Comparison of ENCODE assay signal across 13 mouse cellular contexts in genomic region chr15:88934141-88934540, GRCm38 (mm10). TPM values are rescaled to one million over a fixed set of nuclear protein-coding genes. Genes with fewer than 3 reads are reported as not detected.
DNase-seq lines count a peak whose midpoint lies in the region; TF ChIP-seq lines count a peak whose summit lies in the region.
"Had no signal": no experiment of that assay in that cellular context is flagged by ENCODE, and none has a peak within 500 bp of the region (broad histone marks: within the 10 kb centered on the region; RNA-seq: fewer than 3 reads in every experiment).

No protein-coding gene starts in this region.

- no peak overlapping the region for H3K27ac ChIP-seq in layer of hippocampus, adult 2 months
- H3K27ac ChIP-seq: forebrain, embryonic 15.5 days; heart, embryonic 13.5 days; liver, embryonic 12.5 days had no signal

- peak; percentile 73 for DNase-seq in heart, adult 11 months
- DNase-seq in heart, adult 9 months (ENCODE audit: low spot score in 2 of 2), result no peak
- DNase-seq in layer of hippocampus, adult 2 months (ENCODE audit: low spot score in 2 of 2), result peak in 1 of 2 experiments; percentile 29
- no peak for DNase-seq in layer of hippocampus, postnatal 25 days (ENCODE audit: extremely low spot score in 1 of 2, low spot score in 1 of 2)
- DNase-seq in 3T3-L1 (ENCODE audit: low read depth, low spot score) (peak; percentile 21), NIH3T3 (ENCODE audit: low read depth) (peak; percentile 61)
- no peak for DNase-seq in T-cell, adult 2 months (ENCODE audit: low spot score)
- DNase-seq: adrenal gland, adult 8-10 months had no signal

- peak; percentile 78 for TF ChIP-seq CTCF in layer of hippocampus, adult 2 months (conservative IDR thresholded peaks at IDR 0.05)

- no peak overlapping the region for H3K4me3 ChIP-seq in layer of hippocampus, adult 2 months
- H3K4me3 ChIP-seq: forebrain, embryonic 15.5 days; heart, embryonic 13.5 days; liver, embryonic 12.5 days had no signal

RNA-seq across cellular contexts. Expression of gene Ttll8, which starts 20.1 kb away (rescaled TPM):
- total RNA-seq in layer of hippocampus, adult 2 months (2021), result 1 to 10 TPM; 1.5 to 2.0 TPM
- total RNA-seq in layer of hippocampus, postnatal 25 days (2021), result 1 to 10 TPM; 1.9 to 2.1 TPM
- total RNA-seq: adrenal gland, adult 8-10 months; monocyte, adult 5-6 weeks had no signal

RNA-seq across cellular contexts. Expression of gene Mlc1, which starts 44.7 kb away (rescaled TPM):
- 100 to 1,000 TPM; 114 to 116 TPM for total RNA-seq in layer of hippocampus, adult 2 months (2021)
- 100 to 1,000 TPM; 115 to 130 TPM for total RNA-seq in layer of hippocampus, postnatal 25 days (2021)
- total RNA-seq: monocyte, adult 5-6 weeks had no signal

RNA-seq across cellular contexts. Expression of gene Mov10l1, which starts 48.6 kb away (rescaled TPM):
- not detected for total RNA-seq in layer of hippocampus, adult 2 months (2021)
- total RNA-seq in layer of hippocampus, postnatal 25 days (2021), result not detected
- total RNA-seq: adrenal gland, adult 8-10 months; layer of hippocampus, adult 18-20 months; monocyte, adult 5-6 weeks had no signal

Comparison
In these comparisons a context has a peak if more than half of its experiments do, and no peak if none do; other contexts are left out.
1. DNase-seq: peak in heart, adult 11 months (single experiment), 3T3-L1 (single experiment) and NIH3T3 (single experiment); none in heart, adult 9 months (0 of 2), layer of hippocampus, postnatal 25 days (0 of 2) and T-cell, adult 2 months (single experiment).